In the genomic region with DNA sequence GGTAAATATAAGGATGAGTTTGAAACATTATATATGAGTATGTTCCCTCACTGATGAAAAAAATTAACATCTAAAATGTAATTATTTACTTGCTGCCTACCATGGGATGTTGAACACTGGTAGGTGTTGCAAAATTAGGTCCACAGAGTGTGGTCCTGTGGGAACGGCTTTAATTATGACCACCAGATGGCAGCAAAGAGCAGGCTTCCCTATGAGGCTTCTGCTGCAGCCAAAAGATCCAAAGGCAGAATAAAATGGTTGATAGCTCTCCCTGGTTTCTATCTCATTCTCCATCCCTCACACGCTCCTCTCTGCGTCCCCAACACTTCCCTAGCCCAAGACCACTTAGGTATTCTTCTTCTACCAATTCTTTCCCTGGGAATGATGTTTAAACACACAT, we compare ENCODE assay signal across 9 mouse cellular contexts. TPM values are rescaled to one million over a fixed set of nuclear protein-coding genes. Genes with fewer than 3 reads are reported as not detected.
DNase-seq lines count a peak whose midpoint lies in the region; ATAC-seq and TF ChIP-seq lines count a peak whose summit lies in the region.
"Had no signal": no experiment of that assay in that cellular context is flagged by ENCODE, and none has a peak within 500 bp of the region (broad histone marks: within the 10 kb centered on the region; RNA-seq: fewer than 3 reads in every experiment).

No protein-coding gene starts in this region.

- H3K4me2 ChIP-seq in kidney, postnatal 0 days (ENCODE audit: low read length) = no peak overlapping the region
- H3K4me2 ChIP-seq in liver, embryonic 14.5 days (ENCODE audit: low read depth) = no peak overlapping the region
- H3K4me2 ChIP-seq: heart, embryonic 15.5 days had no signal

- H3K27ac ChIP-seq in kidney, postnatal 0 days = no peak overlapping the region
- no peak overlapping the region for H3K27ac ChIP-seq in liver, embryonic 14.5 days
- H3K27ac ChIP-seq: heart, embryonic 15.5 days had no signal

- no peaks in the 10 kb centered on the region for H3K27me3 ChIP-seq in kidney, postnatal 0 days (ENCODE audit: insufficient read depth, low read length)
- H3K27me3 ChIP-seq in liver, embryonic 14.5 days (ENCODE audit: control insufficient read depth, insufficient read depth, low read length) = no peaks in the 10 kb centered on the region
- H3K27me3 ChIP-seq: heart, embryonic 15.5 days had no signal

- H3K4me3 ChIP-seq in kidney, postnatal 0 days (replicated peaks; ENCODE audit: low read depth, low read length) = no peak overlapping the region
- no peak overlapping the region for H3K4me3 ChIP-seq in liver, embryonic 14.5 days (ENCODE audit: insufficient read depth in 1 of 2, low read depth in 2 of 2, low read length in 2 of 2)
- H3K4me3 ChIP-seq: heart, embryonic 15.5 days had no signal

- no peak for TF ChIP-seq EP300 in liver, embryonic 14.5 days (IDR thresholded peaks at IDR 0.05; ENCODE audit: low read depth)

- H3K9ac ChIP-seq in kidney, postnatal 0 days (ENCODE audit: low read depth, low read length) = no peak overlapping the region
- H3K9ac ChIP-seq in liver, embryonic 14.5 days (replicated peaks) = no peak overlapping the region
- H3K9ac ChIP-seq: heart, embryonic 15.5 days had no signal

- 10% methylated on average over 3 of the region's 3 CpGs for WGBS in kidney, postnatal 0 days
- 4% methylated on average over 3 of the region's 3 CpGs for WGBS in liver, embryonic 14.5 days (ENCODE audit: insufficient replicate concordance)

- H3K4me1 ChIP-seq in kidney, postnatal 0 days (replicated peaks; ENCODE audit: insufficient read depth, low read length) = no peaks in the 10 kb centered on the region
- no peaks in the 10 kb centered on the region for H3K4me1 ChIP-seq in liver, embryonic 14.5 days (replicated peaks; ENCODE audit: control insufficient read depth in 2 of 2, insufficient read depth in 2 of 2, low read length in 1 of 2)
- H3K4me1 ChIP-seq: heart, embryonic 15.5 days had no signal

- peak; percentile 49; the same call in 1 of the 2 replicates for ATAC-seq in cerebellum, adult (ENCODE audit: insufficient number of reproducible peaks, low FRiP score, low TSS enrichment)
- no peak for ATAC-seq in kidney, postnatal 0 days (replicated peaks; ENCODE audit: low FRiP score, low read depth)
- no peak for ATAC-seq in liver, embryonic 14.5 days (ENCODE audit: insufficient read depth)

- DNase-seq in 416B (ENCODE audit: low read depth) = peak; percentile 77
- peak; percentile 68 for DNase-seq in ES-CJ7 (ENCODE audit: low read depth, low spot score)
- DNase-seq in forelimb bud, embryonic 11.5 days (ENCODE audit: low read depth, low spot score) = peak; percentile 71
- peak; percentile 79 for DNase-seq in kidney, postnatal 0 days (ENCODE audit: low spot score)
- peak; percentile 23 to 30 (median 29) for DNase-seq in liver, embryonic 14.5 days (ENCODE audit: low read depth in 3 of 3, low spot score in 3 of 3)
- DNase-seq in retina, postnatal 7 days (ENCODE audit: low read depth, low spot score) = peak; percentile 65
- DNase-seq in urinary bladder, postnatal 36 days (ENCODE audit: low spot score in 2 of 2) = peak; percentile 37 to 52

- no peaks in the 10 kb centered on the region for H3K9me3 ChIP-seq in kidney, postnatal 0 days (replicated peaks; ENCODE audit: low read length)
- no peaks in the 10 kb centered on the region for H3K9me3 ChIP-seq in liver, embryonic 14.5 days (ENCODE audit: control insufficient read depth, low read length)

- no peaks in the 10 kb centered on the region for H3K36me3 ChIP-seq in kidney, postnatal 0 days (ENCODE audit: insufficient read depth, low read length)
- H3K36me3 ChIP-seq in liver, embryonic 14.5 days (replicated peaks; ENCODE audit: control insufficient read depth, insufficient read depth, low read depth) = no peaks in the 10 kb centered on the region
- H3K36me3 ChIP-seq: heart, embryonic 15.5 days had no signal

- TF ChIP-seq CTCF in kidney, postnatal 0 days (IDR thresholded peaks at IDR 0.05; ENCODE audit: low read depth) = peak; percentile 95
- peak; percentile 88 for TF ChIP-seq CTCF in liver, embryonic 14.5 days (IDR thresholded peaks at IDR 0.05; ENCODE audit: low read depth)

RNA-seq across cellular contexts. Expression of gene Cit, which starts 54.6 kb away (rescaled TPM):
- 8.8 and 11.4 TPM in 2 replicates for polyA plus RNA-seq in kidney, postnatal 0 days (2015; fragmentation: Nextera tagmentation; extraction: Ambion mirVana)
- 16.2 and 21.1 TPM in 2 replicates for polyA plus RNA-seq in liver, embryonic 14.5 days (2012; rRNA removed)
- polyA plus RNA-seq in liver, embryonic 14.5 days (2014; fragmentation: Nextera tagmentation; extraction: Ambion mirVana) = 24.5 and 27.9 TPM in 2 replicates

RNA-seq across cellular contexts. Expression of gene Bicdl1, which starts 59.0 kb away (rescaled TPM):
- 12.3 and 12.5 TPM in 2 replicates for polyA plus RNA-seq in kidney, postnatal 0 days (2015; fragmentation: Nextera tagmentation; extraction: Ambion mirVana)
- 2.1 and 2.2 TPM in 2 replicates for polyA plus RNA-seq in liver, embryonic 14.5 days (2012; rRNA removed)
- 0.98 and 1.7 TPM in 2 replicates for polyA plus RNA-seq in liver, embryonic 14.5 days (2014; fragmentation: Nextera tagmentation; extraction: Ambion mirVana)

Comparison
In these comparisons a context has a peak if more than half of its experiments do, and no peak if none do; other contexts are left out.
1. DNase-seq: peak in every context shown above with its lines; median percentile 79 in kidney, postnatal 0 days; 77 in 416B; 71 in forelimb bud, embryonic 11.5 days; 68 in ES-CJ7; 65 in retina, postnatal 7 days; 44 in urinary bladder, postnatal 36 days; 29 in liver, embryonic 14.5 days.